Mouse (Mus musculus): ENCODE results near the gene Uspl1. TPM values are rescaled to one million over a fixed set of nuclear protein-coding genes. Genes with fewer than 3 reads are reported as not detected.

Gene Uspl1
- polyA plus RNA-seq, 1 experiment from 2014 or later = 16.9 TPM

GRCm38 (mm10) chr5:149209328-149209727 lies 25.2 kb downstream of the Uspl1 start:
- H3K27me3 ChIP-seq (replicated peaks; ENCODE audit: control insufficient read depth, insufficient read depth, low read length) = no peaks in the 10 kb centered on the region
- H3K4me2 ChIP-seq (replicated peaks; ENCODE audit: low read depth) = no peak overlapping the region
- H3K4me1 ChIP-seq (replicated peaks; ENCODE audit: control insufficient read depth, insufficient read depth, low read length) = no peaks in the 10 kb centered on the region
- H3K4me3 ChIP-seq (ENCODE audit: low read depth, low read length) = no peak overlapping the region
- WGBS = 81% methylated on average over 8 of the region's 8 CpGs
- no peak for ATAC-seq
- no peak overlapping the region for H3K27ac ChIP-seq (ENCODE audit: low read depth, low read length)
- no peaks in the 10 kb centered on the region for H3K9me3 ChIP-seq (ENCODE audit: control insufficient read depth)
- no peak for TF ChIP-seq CTCF (IDR thresholded peaks at IDR 0.05; ENCODE audit: low read depth)
- H3K36me3 ChIP-seq (ENCODE audit: control insufficient read depth, insufficient read depth) = peaks cover 70% of the 10 kb centered on the region
- no peak overlapping the region for H3K9ac ChIP-seq (ENCODE audit: low read depth, low read length)

GRCm38 (mm10) chr5:149211041-149211440 lies 26.9 kb downstream of the Uspl1 start:
- H3K36me3 ChIP-seq (ENCODE audit: control insufficient read depth, insufficient read depth) = peaks cover 71% of the 10 kb centered on the region
- 91% methylated on average over 4 of the region's 4 CpGs for WGBS
- no peaks in the 10 kb centered on the region for H3K27me3 ChIP-seq (replicated peaks; ENCODE audit: control insufficient read depth, insufficient read depth, low read length)
- no peak overlapping the region for H3K4me3 ChIP-seq (ENCODE audit: low read depth, low read length)
- H3K27ac ChIP-seq (ENCODE audit: low read depth, low read length) = no peak overlapping the region
- no peak for ATAC-seq
- H3K9ac ChIP-seq (ENCODE audit: low read depth, low read length) = no peak overlapping the region
- H3K4me1 ChIP-seq (replicated peaks; ENCODE audit: control insufficient read depth, insufficient read depth, low read length) = no peaks in the 10 kb centered on the region
- no peak for TF ChIP-seq CTCF (IDR thresholded peaks at IDR 0.05; ENCODE audit: low read depth)
- H3K4me2 ChIP-seq (replicated peaks; ENCODE audit: low read depth) = no peak overlapping the region
- H3K9me3 ChIP-seq (ENCODE audit: control insufficient read depth) = no peaks in the 10 kb centered on the region

DNA sequence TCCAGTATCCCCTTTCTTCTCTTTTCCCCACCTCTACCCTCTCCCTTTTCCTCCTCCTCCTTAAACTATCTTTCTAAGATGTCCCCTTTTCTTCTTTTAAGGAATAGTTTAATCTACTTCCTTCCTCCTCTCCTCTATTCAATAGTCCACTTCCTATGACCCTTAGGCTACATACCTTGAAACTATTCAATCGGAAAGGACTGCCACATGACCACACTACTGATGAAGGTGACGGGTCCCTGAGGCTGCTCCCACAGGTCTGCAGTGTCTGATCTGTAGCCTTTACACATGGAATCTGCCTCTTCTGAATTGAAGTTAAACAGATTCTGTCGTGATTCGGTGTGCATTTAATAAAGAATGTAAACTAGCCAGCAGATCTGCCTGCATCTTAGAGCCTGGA lies 28.7 kb downstream of the Uspl1 start:
- WGBS = 73% methylated on average over 4 of the region's 4 CpGs
- H3K27me3 ChIP-seq (replicated peaks; ENCODE audit: control insufficient read depth, insufficient read depth, low read length) = no peaks in the 10 kb centered on the region
- H3K36me3 ChIP-seq (ENCODE audit: control insufficient read depth, insufficient read depth) = peaks cover 66% of the 10 kb centered on the region
- no peaks in the 10 kb centered on the region for H3K4me1 ChIP-seq (replicated peaks; ENCODE audit: control insufficient read depth, insufficient read depth, low read length)
- ATAC-seq = no peak
- H3K9me3 ChIP-seq (ENCODE audit: control insufficient read depth) = no peaks in the 10 kb centered on the region
- no peak overlapping the region for H3K4me2 ChIP-seq (replicated peaks; ENCODE audit: low read depth)
- TF ChIP-seq CTCF (IDR thresholded peaks at IDR 0.05; ENCODE audit: low read depth) = no peak
- no peak overlapping the region for H3K9ac ChIP-seq (ENCODE audit: low read depth, low read length)
- no peak overlapping the region for H3K27ac ChIP-seq (ENCODE audit: low read depth, low read length)
- no peak overlapping the region for H3K4me3 ChIP-seq (ENCODE audit: low read depth, low read length)

GRCm38 (mm10) chr5:149215540-149215939 lies 31.4 kb downstream of the Uspl1 start:
- H3K9me3 ChIP-seq (ENCODE audit: control insufficient read depth) = no peaks in the 10 kb centered on the region
- WGBS = 99% methylated on average over 7 of the region's 7 CpGs
- H3K36me3 ChIP-seq (ENCODE audit: control insufficient read depth, insufficient read depth) = peaks cover 49% of the 10 kb centered on the region
- no peaks in the 10 kb centered on the region for H3K27me3 ChIP-seq (replicated peaks; ENCODE audit: control insufficient read depth, insufficient read depth, low read length)
- H3K4me2 ChIP-seq (replicated peaks; ENCODE audit: low read depth) = no peak overlapping the region
- no peak for ATAC-seq
- H3K27ac ChIP-seq (ENCODE audit: low read depth, low read length) = no peak overlapping the region
- H3K4me3 ChIP-seq (ENCODE audit: low read depth, low read length) = no peak overlapping the region
- H3K4me1 ChIP-seq (replicated peaks; ENCODE audit: control insufficient read depth, insufficient read depth, low read length) = no peaks in the 10 kb centered on the region
- no peak for TF ChIP-seq CTCF (IDR thresholded peaks at IDR 0.05; ENCODE audit: low read depth)
- no peak overlapping the region for H3K9ac ChIP-seq (ENCODE audit: low read depth, low read length)

DNA sequence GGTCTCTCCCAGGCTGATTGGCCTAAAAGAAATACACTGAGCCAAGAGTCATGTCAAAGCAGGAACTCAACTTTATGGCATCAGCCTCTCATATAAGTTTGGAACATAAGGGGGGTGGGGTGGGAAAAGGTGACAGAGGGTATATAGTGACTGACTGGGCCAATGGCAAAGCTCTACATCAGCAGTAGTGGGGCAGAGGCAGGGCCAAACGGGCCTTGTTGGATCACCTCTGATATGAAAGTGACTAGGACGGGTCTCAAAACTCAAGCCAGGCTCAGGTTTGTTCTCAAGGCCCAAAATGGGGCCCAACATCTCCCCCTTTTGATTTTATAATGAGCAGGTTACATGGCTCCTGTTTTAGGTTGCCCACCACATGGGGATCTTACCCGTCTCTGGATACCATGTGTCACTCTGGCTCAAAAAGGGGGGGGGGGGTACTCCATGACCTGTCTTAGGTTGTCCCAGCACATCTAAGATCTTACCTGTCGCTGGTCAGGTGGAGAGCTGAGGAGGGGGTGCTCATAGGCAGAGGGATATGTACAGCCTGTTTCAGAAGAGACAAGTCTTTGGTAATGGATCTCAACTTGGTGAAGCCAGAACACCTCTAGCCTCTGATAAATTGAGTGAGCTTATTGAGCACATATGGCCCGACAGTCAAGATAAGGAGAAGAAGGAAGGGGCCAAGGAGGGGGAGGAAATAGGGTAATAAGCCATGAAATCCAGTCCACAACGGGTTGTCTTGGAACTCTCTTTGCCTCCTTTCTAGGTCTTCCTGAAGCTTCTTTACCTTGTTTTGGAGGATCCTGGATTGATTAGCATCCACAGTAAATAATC lies 33.6 kb downstream of the Uspl1 start:
- Histone ChIP-seq H3K9me3 (ENCODE audit: control insufficient read depth) (no peaks in the 10 kb centered on the region), H3K27ac (ENCODE audit: low read depth, low read length) (no peak overlapping the region), H3K27me3 (replicated peaks; ENCODE audit: control insufficient read depth, insufficient read depth, low read length) (no peaks in the 10 kb centered on the region), H3K4me3 (ENCODE audit: low read depth, low read length) (no peak overlapping the region), H3K4me1 (replicated peaks; ENCODE audit: control insufficient read depth, insufficient read depth, low read length) (no peaks in the 10 kb centered on the region), H3K36me3 (ENCODE audit: control insufficient read depth, insufficient read depth) (peaks cover 28% of the 10 kb centered on the region), H3K4me2 (replicated peaks; ENCODE audit: low read depth) (no peak overlapping the region), H3K9ac (ENCODE audit: low read depth, low read length) (no peak overlapping the region)
- TF ChIP-seq CTCF (IDR thresholded peaks at IDR 0.05; ENCODE audit: low read depth) = no peak
- no peak for ATAC-seq
- WGBS = 81% methylated on average over 6 of the region's 6 CpGs

DNA sequence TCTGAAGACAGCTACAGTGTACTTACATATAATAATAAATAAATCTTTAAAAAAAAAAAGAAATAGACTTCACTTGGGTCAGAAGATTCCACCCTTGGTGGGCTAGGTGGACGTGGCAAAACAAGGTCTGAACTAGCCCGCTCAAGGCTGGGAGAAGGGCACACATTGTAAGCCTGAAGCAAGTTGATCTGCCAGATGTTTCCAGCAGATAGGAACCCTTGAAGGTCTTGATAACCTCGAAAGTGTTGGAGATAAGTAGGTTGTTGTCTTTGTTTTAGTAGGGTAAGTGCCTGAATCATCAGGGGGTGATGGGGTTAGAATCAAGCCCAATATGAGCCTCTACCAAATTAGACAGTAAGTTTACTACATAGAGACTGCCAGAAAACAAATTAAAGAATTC lies 35.3 kb downstream of the Uspl1 start:
- Histone ChIP-seq H3K27me3 (replicated peaks; ENCODE audit: control insufficient read depth, insufficient read depth, low read length) (no peaks in the 10 kb centered on the region), H3K9me3 (ENCODE audit: control insufficient read depth) (no peaks in the 10 kb centered on the region), H3K9ac (ENCODE audit: low read depth, low read length) (no peak overlapping the region), H3K4me2 (replicated peaks; ENCODE audit: low read depth) (no peak overlapping the region), H3K27ac (ENCODE audit: low read depth, low read length) (no peak overlapping the region), H3K4me3 (ENCODE audit: low read depth, low read length) (no peak overlapping the region), H3K36me3 (ENCODE audit: control insufficient read depth, insufficient read depth) (peaks cover 13% of the 10 kb centered on the region), H3K4me1 (replicated peaks; ENCODE audit: control insufficient read depth, insufficient read depth, low read length) (no peaks in the 10 kb centered on the region)
- TF ChIP-seq CTCF (IDR thresholded peaks at IDR 0.05; ENCODE audit: low read depth) = no peak
- 69% methylated on average over 3 of the region's 3 CpGs for WGBS
- no peak for ATAC-seq

All from intestine, postnatal 0 days (tissue).